Mouse (Mus musculus): ENCODE results near the gene Ranbp9.

- no peak for TF ChIP-seq CTCF (IDR thresholded peaks at IDR 0.05; ENCODE audit: borderline replicate concordance, insufficient read depth, low read length)
- no peak for TF ChIP-seq POLR2A (IDR thresholded peaks at IDR 0.05; ENCODE audit: low read depth, low read length)
Observed at GRCm38 (mm10) chr13:43530129-43530831, 49.2 kb upstream of the Ranbp9 start.

Data from embryonic fibroblast, embryonic 13.5 days (primary cell).